ENCODE assay signal across 15 mouse cellular contexts in the genomic region with DNA sequence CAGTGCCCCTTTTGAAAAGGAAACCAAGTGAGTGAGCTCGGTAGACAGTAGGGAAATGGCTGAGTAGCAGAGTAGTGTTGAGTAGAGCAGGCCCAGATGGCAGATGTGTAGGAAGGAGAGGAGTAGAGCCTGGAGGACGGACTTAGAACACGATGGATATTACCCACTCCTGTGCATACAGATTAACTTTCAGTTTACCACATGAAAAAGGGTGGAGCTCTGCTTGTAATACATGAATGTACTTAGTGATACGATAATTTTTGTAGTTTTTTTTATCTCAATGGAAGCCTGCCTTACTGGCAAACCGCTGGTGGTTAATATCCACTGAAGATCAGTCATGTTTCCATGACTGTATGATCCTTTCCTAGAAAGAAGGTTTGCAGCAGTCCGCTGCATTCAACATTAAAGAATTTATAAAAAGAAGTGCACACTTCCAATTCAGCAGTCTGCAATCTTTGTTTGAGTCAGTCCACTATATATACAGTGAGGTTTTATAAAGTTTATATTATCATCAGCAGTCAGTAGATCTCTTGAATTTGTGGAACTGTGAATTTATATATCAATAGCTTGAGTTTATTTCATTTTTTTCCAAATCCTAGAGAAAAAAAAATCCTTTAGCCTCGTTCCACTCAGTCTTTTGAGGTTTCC.
DNase-seq lines count a peak whose midpoint lies in the region; ATAC-seq and TF ChIP-seq lines count a peak whose summit lies in the region.
"Had no signal": no experiment of that assay in that cellular context is flagged by ENCODE, and none has a peak within 500 bp of the region (broad histone marks: within the 10 kb centered on the region; RNA-seq: fewer than 3 reads in every experiment).

No protein-coding gene starts in this region.

- no peak for TF ChIP-seq EP300 in heart, postnatal 0 days (IDR thresholded peaks at IDR 0.05; ENCODE audit: low read depth)

- H3K36me3 ChIP-seq in heart, postnatal 0 days (replicated peaks; ENCODE audit: control insufficient read depth, insufficient read depth, low read length), result peaks cover 11% of the 10 kb centered on the region
- peaks cover 8% of the 10 kb centered on the region for H3K36me3 ChIP-seq in G1E (replicated peaks)
- peaks cover 9% of the 10 kb centered on the region for H3K36me3 ChIP-seq in liver, embryonic 12.5 days
- peaks cover 4% of the 10 kb centered on the region; the same call in 1 of the 2 replicates for H3K36me3 ChIP-seq in hindbrain, embryonic 12.5 days
- H3K36me3 ChIP-seq: embryonic facial prominence, embryonic 15.5 days had no signal

- H3K4me2 ChIP-seq in heart, postnatal 0 days (ENCODE audit: low read depth, low read length), result no peak overlapping the region
- H3K4me2 ChIP-seq in liver, embryonic 12.5 days, result peak overlapping the region; percentile 63
- H3K4me2 ChIP-seq in hindbrain, embryonic 12.5 days (replicated peaks), result no peak overlapping the region
- H3K4me2 ChIP-seq: embryonic facial prominence, embryonic 15.5 days; neural tube, embryonic 12.5 days had no signal

- no peaks in the 10 kb centered on the region for H3K9me3 ChIP-seq in heart, postnatal 0 days (replicated peaks; ENCODE audit: control insufficient read depth, low read length)
- no peaks in the 10 kb centered on the region for H3K9me3 ChIP-seq in G1E (replicated peaks)
- no peaks in the 10 kb centered on the region for H3K9me3 ChIP-seq in liver, embryonic 12.5 days (replicated peaks)
- no peaks in the 10 kb centered on the region for H3K9me3 ChIP-seq in hindbrain, embryonic 12.5 days (replicated peaks)
- H3K9me3 ChIP-seq: embryonic facial prominence, embryonic 15.5 days; neural tube, embryonic 12.5 days had no signal

- peak overlapping the region; percentile 65 for H3K27ac ChIP-seq in heart, postnatal 0 days (ENCODE audit: low read depth)
- peak overlapping the region; percentile 97 for H3K27ac ChIP-seq in liver, embryonic 12.5 days
- no peak overlapping the region for H3K27ac ChIP-seq in hindbrain, embryonic 12.5 days
- H3K27ac ChIP-seq in left cerebral cortex, adult 2 months, result no peak overlapping the region
- H3K27ac ChIP-seq: embryonic facial prominence, embryonic 15.5 days; neural tube, embryonic 12.5 days had no signal

- H3K4me3 ChIP-seq in heart, postnatal 0 days (ENCODE audit: low read depth, low read length), result no peak overlapping the region
- peak overlapping the region; percentile 53; the same call in 1 of the 2 replicates for H3K4me3 ChIP-seq in G1E (ENCODE audit: low read depth, low read length)
- H3K4me3 ChIP-seq in liver, embryonic 12.5 days, result peak overlapping the region; percentile 32; the same call in 1 of the 2 replicates
- H3K4me3 ChIP-seq in hindbrain, embryonic 12.5 days, result no peak overlapping the region
- H3K4me3 ChIP-seq in left cerebral cortex, adult 2 months, result no peak overlapping the region
- H3K4me3 ChIP-seq: embryonic facial prominence, embryonic 15.5 days; neural tube, embryonic 12.5 days had no signal

- no peak overlapping the region for H3K9ac ChIP-seq in heart, postnatal 0 days (replicated peaks; ENCODE audit: low read depth, low read length)
- H3K9ac ChIP-seq in liver, embryonic 12.5 days, result peak overlapping the region; percentile 60
- no peak overlapping the region for H3K9ac ChIP-seq in hindbrain, embryonic 12.5 days
- H3K9ac ChIP-seq: embryonic facial prominence, embryonic 15.5 days; neural tube, embryonic 12.5 days had no signal

- no peak for TF ChIP-seq CTCF in heart, postnatal 0 days (IDR thresholded peaks at IDR 0.05; ENCODE audit: low read depth)
- no peak for TF ChIP-seq CTCF in G1E (IDR thresholded peaks at IDR 0.05; ENCODE audit: low read depth, low read length)
- no peak for TF ChIP-seq CTCF in left cerebral cortex, adult 2 months (IDR thresholded peaks at IDR 0.05)

- 58% methylated on average over 7 of the region's 7 CpGs for WGBS in heart, postnatal 0 days
- WGBS in liver, embryonic 12.5 days (ENCODE audit: insufficient replicate concordance), result 19% methylated on average over 7 of the region's 7 CpGs
- 81% methylated on average over 7 of the region's 7 CpGs for WGBS in hindbrain, embryonic 12.5 days

- H3K4me1 ChIP-seq in heart, postnatal 0 days (ENCODE audit: control insufficient read depth, insufficient read depth), result peaks cover 12% of the 10 kb centered on the region; the same call in 1 of the 2 replicates
- peaks cover 62% of the 10 kb centered on the region for H3K4me1 ChIP-seq in G1E (ENCODE audit: insufficient read depth, low read depth, low read length)
- H3K4me1 ChIP-seq in liver, embryonic 12.5 days, result peaks cover 62% of the 10 kb centered on the region
- no peaks in the 10 kb centered on the region for H3K4me1 ChIP-seq in hindbrain, embryonic 12.5 days
- H3K4me1 ChIP-seq: embryonic facial prominence, embryonic 15.5 days; neural tube, embryonic 12.5 days had no signal

- DNase-seq in heart, postnatal 0 days (ENCODE audit: low spot score), result no peak
- no peak for DNase-seq in heart, adult 18-20 months
- DNase-seq in G1E (ENCODE audit: low spot score), result peak; percentile 28
- DNase-seq in c-Kit-positive CD71-positive TER-119-positive erythroid progenitor cells, embryonic 14.5 days (ENCODE audit: low spot score), result peak; percentile 85
- no peak for DNase-seq in left cerebral cortex, adult 2 months (ENCODE audit: extremely low spot score in 1 of 2, low spot score in 2 of 2)
- DNase-seq: adrenal gland, postnatal 25 days; kidney, postnatal 36 days; lung, adult 18-20 months; right cerebral cortex, postnatal 4 days; thymus, postnatal 25 days had no signal

- intact Hi-C loops in left cerebral cortex, adult 2 months (cut with DNase I), result no loop called here

- ATAC-seq in heart, postnatal 0 days (ENCODE audit: insufficient read depth, low read depth), result no peak
- ATAC-seq in G1E (ENCODE audit: extremely low read depth, insufficient number of reproducible peaks, low FRiP score, poor library complexity, severe bottlenecking), result peak; percentile 88
- ATAC-seq in liver, embryonic 12.5 days, result peak; percentile 99
- ATAC-seq in hindbrain, embryonic 12.5 days (ENCODE audit: low FRiP score), result no peak
- ATAC-seq in inflammation-experienced regulatory T-cells, adult 6 months, result no peak

- H3K27me3 ChIP-seq in heart, postnatal 0 days (ENCODE audit: control insufficient read depth, insufficient read depth, low read length), result no peaks in the 10 kb centered on the region
- no peaks in the 10 kb centered on the region for H3K27me3 ChIP-seq in G1E (ENCODE audit: insufficient read depth, low read length)
- H3K27me3 ChIP-seq in liver, embryonic 12.5 days (replicated peaks), result no peaks in the 10 kb centered on the region
- H3K27me3 ChIP-seq in hindbrain, embryonic 12.5 days, result no peaks in the 10 kb centered on the region
- H3K27me3 ChIP-seq: embryonic facial prominence, embryonic 15.5 days; neural tube, embryonic 12.5 days had no signal

Comparison
In these comparisons a context has a peak if more than half of its experiments do, and no peak if none do; other contexts are left out.
1. ATAC-seq: peak in G1E (single experiment) and liver, embryonic 12.5 days (single experiment); none in heart, postnatal 0 days (single experiment), hindbrain, embryonic 12.5 days (single experiment) and inflammation-experienced regulatory T-cells, adult 6 months (single experiment).
2. DNase-seq: peak in G1E (single experiment) and c-Kit-positive CD71-positive TER-119-positive erythroid progenitor cells, embryonic 14.5 days (single experiment); none in heart, postnatal 0 days (single experiment), heart, adult 18-20 months (0 of 2) and left cerebral cortex, adult 2 months (0 of 2).
3. H3K27ac ChIP-seq: peak in heart, postnatal 0 days (single experiment) and liver, embryonic 12.5 days (single experiment); none in hindbrain, embryonic 12.5 days (single experiment) and left cerebral cortex, adult 2 months (single experiment).
4. H3K4me3 ChIP-seq: peak in G1E (single experiment) and liver, embryonic 12.5 days (single experiment); none in heart, postnatal 0 days (single experiment), hindbrain, embryonic 12.5 days (single experiment) and left cerebral cortex, adult 2 months (single experiment).